Mouse (Mus musculus): ENCODE results near the gene Btg4.

GRCm38 (mm10) chr9:51140711-51141110, 80.0 kb downstream of the Btg4 start:
- TF ChIP-seq POLR2A (IDR thresholded peaks at IDR 0.05; ENCODE audit: insufficient read depth, low read length) (no peak), EP300 (IDR thresholded peaks at IDR 0.05; ENCODE audit: insufficient read depth, low read depth, low read length) (no peak)

Measured in ES-Bruce4 (cell line).